Mouse (Mus musculus): Measurements from ENCODE around the gene Ar.
A peak's percentile ranks its signal among the peaks of the same experiment; 100 is the strongest.

Gene Ar

GRCm38 (mm10) chrX:98148531-98149342 lies at the start of gene Ar:
Gene Ar, plus strand, starts transcription at chrX:98148769.
- peak; percentile 16 for DNase-seq

GRCm38 (mm10) chrX:98149724-98150392 lies 1.3 kb downstream of the Ar start:
- DNase-seq: no peak

- DNase-seq: no peak
Observed at GRCm38 (mm10) chrX:98150393-98151119, 2.0 kb downstream of the Ar start.

- DNase-seq: no peak
Observed at GRCm38 (mm10) chrX:98189759-98190158, 41.2 kb downstream of the Ar start.

GRCm38 (mm10) chrX:98205766-98206165 lies 57.2 kb downstream of the Ar start:
- no peak for DNase-seq

- no peak for DNase-seq
Observed at GRCm38 (mm10) chrX:98207166-98207565, 58.6 kb downstream of the Ar start.

- DNase-seq: no peak
Observed at GRCm38 (mm10) chrX:98216103-98216502, 67.5 kb downstream of the Ar start.

GRCm38 (mm10) chrX:98239011-98239410 lies 90.4 kb downstream of the Ar start:
- no peak for DNase-seq

- no peak for DNase-seq
Observed at GRCm38 (mm10) chrX:98245108-98245507, 96.5 kb downstream of the Ar start.

GRCm38 (mm10) chrX:98248363-98248762 lies 99.8 kb downstream of the Ar start:
- no peak for DNase-seq

GRCm38 (mm10) chrX:98259620-98260019 lies 111.1 kb downstream of the Ar start:
- no peak for DNase-seq

- DNase-seq: no peak
Observed at GRCm38 (mm10) chrX:98265755-98266154, 117.2 kb downstream of the Ar start.

- no peak for DNase-seq
Observed at GRCm38 (mm10) chrX:98271361-98271760, 122.8 kb downstream of the Ar start.

- DNase-seq: no peak
Observed at GRCm38 (mm10) chrX:98291763-98292162, 143.2 kb downstream of the Ar start.

- no peak for DNase-seq
Observed at GRCm38 (mm10) chrX:98300685-98301084, 152.1 kb downstream of the Ar start.

- no peak for DNase-seq
Observed at GRCm38 (mm10) chrX:98301924-98302323, 153.4 kb downstream of the Ar start.

- DNase-seq: no peak
Observed at GRCm38 (mm10) chrX:98315961-98316360, 167.4 kb downstream of the Ar start.

GRCm38 (mm10) chrX:98317483-98317882 lies 168.9 kb downstream of the Ar start:
- DNase-seq: no peak

GRCm38 (mm10) chrX:98323105-98323504 lies 174.5 kb downstream of the Ar start:
- DNase-seq: no peak

GRCm38 (mm10) chrX:98347481-98347880 lies 198.9 kb downstream of the Ar start:
- no peak for DNase-seq

- peak; percentile 15 for DNase-seq
Observed at GRCm38 (mm10) chrX:98348036-98348435, 199.5 kb downstream of the Ar start.

Data from lung, postnatal 36 days (tissue).